Comparison of ENCODE assay signal across 10 mouse cellular contexts in genomic region chr7:3275455-3276170, GRCm38 (mm10). TPM values are rescaled to one million over a fixed set of nuclear protein-coding genes. Genes with fewer than 3 reads are reported as not detected.
DNase-seq lines count a peak whose midpoint lies in the region; ATAC-seq lines count a peak whose summit lies in the region.
"Had no signal": no experiment of that assay in that cellular context is flagged by ENCODE, and none has a peak within 500 bp of the region (broad histone marks: within the 10 kb centered on the region; RNA-seq: fewer than 3 reads in every experiment).

No protein-coding gene starts in this region.

- 0 out of 2 replicates have a peak, but pooled peaks cover 3% of the 10 kb centered on the region for H3K4me1 ChIP-seq in kidney, embryonic 14.5 days (ENCODE audit: control insufficient read depth, insufficient read depth, low read length)
- peaks cover 5% of the 10 kb centered on the region; the same call in 1 of the 2 replicates for H3K4me1 ChIP-seq in embryonic facial prominence, embryonic 15.5 days
- H3K4me1 ChIP-seq in limb, embryonic 11.5 days (ENCODE audit: control insufficient read depth, insufficient read depth, low read length), result no peaks in the 10 kb centered on the region
- H3K4me1 ChIP-seq: hindbrain, embryonic 15.5 days had no signal

- no peak overlapping the region for H3K27ac ChIP-seq in kidney, embryonic 14.5 days (ENCODE audit: low read depth, low read length)
- H3K27ac ChIP-seq in embryonic facial prominence, embryonic 15.5 days (replicated peaks), result peak overlapping the region; percentile 18; the same call in 1 of the 2 replicates
- H3K27ac ChIP-seq in limb, embryonic 11.5 days (replicated peaks; ENCODE audit: low read depth, low read length), result no peak overlapping the region
- H3K27ac ChIP-seq: hindbrain, embryonic 15.5 days had no signal

- H3K9ac ChIP-seq in kidney, embryonic 14.5 days (ENCODE audit: low read depth, low read length), result no peak overlapping the region
- H3K9ac ChIP-seq in embryonic facial prominence, embryonic 15.5 days, result no peak overlapping the region
- no peak overlapping the region for H3K9ac ChIP-seq in limb, embryonic 11.5 days (ENCODE audit: low read length)
- H3K9ac ChIP-seq: hindbrain, embryonic 15.5 days had no signal

- 0 out of 2 replicates have a peak, but pooled peaks have one; percentile 46 for ATAC-seq in kidney, embryonic 14.5 days (ENCODE audit: low FRiP score, low TSS enrichment)
- ATAC-seq in embryonic facial prominence, embryonic 15.5 days (ENCODE audit: insufficient number of reproducible peaks, low FRiP score, low TSS enrichment, low read depth), result peak; percentile 34; the same call in 1 of the 2 replicates
- ATAC-seq in limb, embryonic 11.5 days (ENCODE audit: insufficient number of reproducible peaks, low FRiP score, low TSS enrichment, low read depth), result 0 out of 2 replicates have a peak, but pooled peaks have one; percentile 35

- DNase-seq in kidney, postnatal 10 days, result no peak
- no peak for DNase-seq in limb, embryonic 11.5 days (ENCODE audit: low spot score)
- DNase-seq in skeletal muscle tissue, adult 2 months (ENCODE audit: low read depth, low spot score), result peak; percentile 39
- no peak for DNase-seq in cerebellum, adult 8-10 months
- DNase-seq in B cell, adult 2 months, result no peak
- no peak for DNase-seq in right cerebral cortex, adult 2 months (ENCODE audit: low spot score in 2 of 2)

- H3K27me3 ChIP-seq in kidney, embryonic 14.5 days (ENCODE audit: control insufficient read depth, insufficient read depth, low read length), result no peaks in the 10 kb centered on the region
- H3K27me3 ChIP-seq in embryonic facial prominence, embryonic 15.5 days, result no peaks in the 10 kb centered on the region
- no peaks in the 10 kb centered on the region for H3K27me3 ChIP-seq in limb, embryonic 11.5 days (ENCODE audit: control insufficient read depth, insufficient read depth, low read length)
- H3K27me3 ChIP-seq: hindbrain, embryonic 15.5 days had no signal

- H3K4me3 ChIP-seq in kidney, embryonic 14.5 days (ENCODE audit: low read length), result no peak overlapping the region
- H3K4me3 ChIP-seq in embryonic facial prominence, embryonic 15.5 days (replicated peaks), result no peak overlapping the region
- H3K4me3 ChIP-seq in limb, embryonic 11.5 days (ENCODE audit: low read depth, low read length), result no peak overlapping the region
- H3K4me3 ChIP-seq: hindbrain, embryonic 15.5 days had no signal

- no peaks in the 10 kb centered on the region for H3K9me3 ChIP-seq in kidney, embryonic 14.5 days (ENCODE audit: control insufficient read depth, low read length)
- H3K9me3 ChIP-seq in embryonic facial prominence, embryonic 15.5 days (replicated peaks), result no peaks in the 10 kb centered on the region
- no peaks in the 10 kb centered on the region for H3K9me3 ChIP-seq in limb, embryonic 11.5 days (ENCODE audit: control insufficient read depth, low read length)
- H3K9me3 ChIP-seq: G1E; hindbrain, embryonic 15.5 days had no signal

- H3K4me2 ChIP-seq in kidney, embryonic 14.5 days (replicated peaks; ENCODE audit: low read depth, low read length), result no peak overlapping the region
- no peak overlapping the region for H3K4me2 ChIP-seq in embryonic facial prominence, embryonic 15.5 days (replicated peaks)
- no peak overlapping the region for H3K4me2 ChIP-seq in limb, embryonic 11.5 days (ENCODE audit: low read depth, severe bottlenecking)
- H3K4me2 ChIP-seq: hindbrain, embryonic 15.5 days had no signal

- 60% methylated on average over 6 of the region's 6 CpGs for WGBS in kidney, embryonic 14.5 days
- WGBS in embryonic facial prominence, embryonic 15.5 days, result 36% methylated on average over 6 of the region's 6 CpGs
- 48% methylated on average over 6 of the region's 6 CpGs for WGBS in limb, embryonic 11.5 days

- H3K36me3 ChIP-seq in kidney, embryonic 14.5 days (ENCODE audit: control insufficient read depth, insufficient read depth, low read length), result no peaks in the 10 kb centered on the region
- H3K36me3 ChIP-seq in embryonic facial prominence, embryonic 15.5 days, result no peaks in the 10 kb centered on the region
- no peaks in the 10 kb centered on the region for H3K36me3 ChIP-seq in limb, embryonic 11.5 days (ENCODE audit: control insufficient read depth, insufficient read depth, low read length)
- H3K36me3 ChIP-seq: G1E; hindbrain, embryonic 15.5 days had no signal

RNA-seq across cellular contexts. Expression of gene Myadm, which starts 13.3 kb away (rescaled TPM):
- polyA plus RNA-seq in kidney, embryonic 14.5 days (2014; fragmentation: Nextera tagmentation; extraction: Ambion mirVana), result 50.5 and 81.3 TPM in 2 replicates
- polyA plus RNA-seq in embryonic facial prominence, embryonic 15.5 days (2015; fragmentation: Nextera tagmentation; extraction: Ambion mirVana), result 105 and 107 TPM in 2 replicates
- polyA plus RNA-seq in limb, embryonic 11.5 days (2014; fragmentation: Nextera tagmentation; extraction: Ambion mirVana), result 37.7 and 40.2 TPM in 2 replicates
- polyA plus RNA-seq: G1E had no signal

RNA-seq across cellular contexts. Expression of gene Prkcg, which starts 13.4 kb away (rescaled TPM):
- polyA plus RNA-seq in kidney, embryonic 14.5 days (2014; fragmentation: Nextera tagmentation; extraction: Ambion mirVana), result 0.10 and 0.28 TPM in 2 replicates
- polyA plus RNA-seq in embryonic facial prominence, embryonic 15.5 days (2015; fragmentation: Nextera tagmentation; extraction: Ambion mirVana), result 0.13 and 0.28 TPM in 2 replicates
- polyA plus RNA-seq in limb, embryonic 11.5 days (2014; fragmentation: Nextera tagmentation; extraction: Ambion mirVana), result 0.07 and 0.12 TPM in 2 replicates
- polyA plus RNA-seq: G1E had no signal

RNA-seq across cellular contexts. Expression of gene Nlrp12, which starts 26.1 kb away (rescaled TPM):
- polyA plus RNA-seq in kidney, embryonic 14.5 days (2014; fragmentation: Nextera tagmentation; extraction: Ambion mirVana), result 0.03 TPM in 1 of 2 replicates, not detected in the other
- polyA plus RNA-seq in embryonic facial prominence, embryonic 15.5 days (2015; fragmentation: Nextera tagmentation; extraction: Ambion mirVana), result not detected in 2 replicates
- not detected in 2 replicates for polyA plus RNA-seq in limb, embryonic 11.5 days (2014; fragmentation: Nextera tagmentation; extraction: Ambion mirVana)
- polyA plus RNA-seq: G1E had no signal

RNA-seq across cellular contexts. Expression of gene Cacng7, which starts 57.1 kb away (rescaled TPM):
- 2.2 and 2.8 TPM in 2 replicates for polyA plus RNA-seq in kidney, embryonic 14.5 days (2014; fragmentation: Nextera tagmentation; extraction: Ambion mirVana)
- polyA plus RNA-seq in embryonic facial prominence, embryonic 15.5 days (2015; fragmentation: Nextera tagmentation; extraction: Ambion mirVana), result 2.0 and 3.1 TPM in 2 replicates
- 2.0 and 2.6 TPM in 2 replicates for polyA plus RNA-seq in limb, embryonic 11.5 days (2014; fragmentation: Nextera tagmentation; extraction: Ambion mirVana)
- polyA plus RNA-seq: G1E had no signal
